Mouse (Mus musculus) heart, embryonic 16.5 days (tissue): Measurements from ENCODE around the gene Dll3. TPM values are rescaled to one million over a fixed set of nuclear protein-coding genes. Genes with fewer than 3 reads are reported as not detected.

Experiments used
- polyA plus RNA-seq: library from polyadenylated mRNA; unstranded; fragments of >200 nt; fragmentation: Nextera tagmentation; extraction: Ambion mirVana; gene quantifications from 2 replicates; pipeline ENCODE4 v1.2.1, GENCODE M21; 2015

Dll3 gene
- polyA plus RNA-seq, 1 experiment from 2014 or later: 0.17 TPM

Other genes starting within 250 kb of the Dll3 start
- gene Fcgbp, start 231.0 kb downstream of the Dll3 start, polyA plus RNA-seq: 0.65 and 3.8 TPM in 2 replicates
- 0.05 and 0.12 TPM in 2 replicates for gene 9530053A07Rik, start 172.8 kb downstream of the Dll3 start, polyA plus RNA-seq
- gene Fbl, start 132.5 kb downstream of the Dll3 start, polyA plus RNA-seq: 62.4 and 71.5 TPM in 2 replicates
- gene Dyrk1b, start 122.8 kb downstream of the Dll3 start, polyA plus RNA-seq: 7.7 and 8.9 TPM in 2 replicates
- 0.68 and 0.94 TPM in 2 replicates for gene Eid2, start 34.4 kb downstream of the Dll3 start, polyA plus RNA-seq
- gene Eid2b, start 24.5 kb downstream of the Dll3 start, polyA plus RNA-seq: 6.6 and 7.3 TPM in 2 replicates
- gene Selenov, start 11.1 kb downstream of the Dll3 start, polyA plus RNA-seq: not detected in 2 replicates
- gene Timm50, start 9.8 kb upstream of the Dll3 start, polyA plus RNA-seq: 130 and 132 TPM in 2 replicates
- 62.8 and 66.2 TPM in 2 replicates for gene Supt5, start 36.5 kb upstream of the Dll3 start, polyA plus RNA-seq
- 506 and 555 TPM in 2 replicates for gene Rps16, start 48.4 kb upstream of the Dll3 start, polyA plus RNA-seq
- gene Plekhg2, start 70.4 kb upstream of the Dll3 start, polyA plus RNA-seq: 35.8 and 41.8 TPM in 2 replicates
- 15.4 and 18.5 TPM in 2 replicates for gene Zfp36, start 78.0 kb upstream of the Dll3 start, polyA plus RNA-seq
- 41.3 and 50.1 TPM in 2 replicates for gene Med29, start 90.5 kb upstream of the Dll3 start, polyA plus RNA-seq
- 78.9 and 79.9 TPM in 2 replicates for gene Paf1, start 90.7 kb upstream of the Dll3 start, polyA plus RNA-seq
- 17.9 and 32.7 TPM in 2 replicates for gene Gmfg, start 135.2 kb upstream of the Dll3 start, polyA plus RNA-seq
- gene Lrfn1, start 149.7 kb upstream of the Dll3 start, polyA plus RNA-seq: 0.72 and 0.80 TPM in 2 replicates
- not detected in 2 replicates for gene Ifnl2, start 208.2 kb upstream of the Dll3 start, polyA plus RNA-seq
- not detected in 2 replicates for gene Ifnl3, start 220.6 kb upstream of the Dll3 start, polyA plus RNA-seq
- gene Sycn, start 238.6 kb upstream of the Dll3 start, polyA plus RNA-seq: not detected in 2 replicates
- not detected in 2 replicates for gene Nccrp1, start 245.0 kb upstream of the Dll3 start, polyA plus RNA-seq